Mouse (Mus musculus) thymus, adult 2 months (tissue): ENCODE measurements around the gene Psg18.
"Not testable (repeated sequence)": the region's sequence is repeated elsewhere in the genome, so short reads cannot be mapped to it uniquely, and the experiment has no call there.

ENCODE experiments used
- CTCF ChIP-seq: fragments of 200-500 bp; IDR thresholded peaks from 2 replicates; pipeline ENCODE4 v1.5.1; 2012; ENCODE audit warnings: mild to moderate bottlenecking, control low read depth, low read length, moderate library complexity, borderline replicate concordance; ENCODE audit not compliant: control insufficient read depth, poor library complexity, insufficient read depth; ENCODE audit errors: extremely low read depth
- POLR2A ChIP-seq: fragments of 200-500 bp; IDR thresholded peaks from 2 replicates; pipeline ENCODE4 v1.6.1; 2012; ENCODE audit warnings: mild to moderate bottlenecking, low read length, control low read depth, moderate library complexity; ENCODE audit not compliant: control insufficient read depth, poor library complexity, insufficient read depth; ENCODE audit errors: extremely low read depth

- TF ChIP-seq CTCF, POLR2A: not testable (repeated sequence)
Observed at GRCm38 (mm10) chr7:18391483-18391882, 36.7 kb upstream of the Psg18 start.
